Mouse (Mus musculus) midbrain, postnatal 0 days (tissue): ENCODE measurements around the gene Cltrn. TPM values are rescaled to one million over a fixed set of nuclear protein-coding genes. Genes with fewer than 3 reads are reported as not detected.

ENCODE experiments used
- ATAC-seq: fragments of 200-750 bp; cut with Nextera tagmentation; 2 replicates; pipeline ENCODE4 v1.8.0; 2017; ENCODE audit warnings: moderate number of reproducible peaks, mild to moderate bottlenecking, moderate TSS enrichment, moderate library complexity; ENCODE audit not compliant: low FRiP score
- DNase-seq: peaks from one replicate; pipeline ENCODE4 v3.0.0-alpha.2; 2015; ENCODE audit warnings: low spot score
- H3K27ac ChIP-seq: fragments of 300-500 bp; sonication (generic); 2 replicates; pipeline ENCODE4 v1.5.1; 2014; ENCODE audit warnings: low read depth, mild to moderate bottlenecking, low read length, mixed read lengths
- H3K27me3 ChIP-seq: fragments of 300-500 bp; sonication (generic); 2 replicates; pipeline ENCODE4 v1.6.1; 2014; ENCODE audit warnings: low read length, control low read depth, mixed read lengths; ENCODE audit not compliant: insufficient read depth
- H3K36me3 ChIP-seq: fragments of 300-500 bp; sonication (generic); 2 replicates; pipeline ENCODE4 v1.6.1; 2014; ENCODE audit warnings: low read length, control low read depth, mixed read lengths; ENCODE audit not compliant: insufficient read depth
- H3K4me1 ChIP-seq: fragments of 300-500 bp; sonication (generic); 2 replicates; pipeline ENCODE4 v1.6.1; 2014; ENCODE audit warnings: mild to moderate bottlenecking, control low read depth, antibody characterized with exemption, low read length, mixed read lengths; ENCODE audit not compliant: insufficient read depth
- H3K4me2 ChIP-seq: fragments of 300-500 bp; sonication (generic); 2 replicates; pipeline ENCODE4 v1.6.1; 2014; ENCODE audit warnings: low read depth, mild to moderate bottlenecking, low read length, mixed read lengths; ENCODE audit not compliant: poor library complexity, severe bottlenecking
- H3K4me3 ChIP-seq: fragments of 300-500 bp; sonication (generic); 2 replicates; pipeline ENCODE4 v1.5.1; 2014; ENCODE audit warnings: low read depth, mild to moderate bottlenecking, low read length, moderate library complexity
- H3K9ac ChIP-seq: fragments of 300-500 bp; sonication (generic); replicated peaks from 2 replicates; pipeline ENCODE4 v1.6.1; 2014; ENCODE audit warnings: mild to moderate bottlenecking, low read length, moderate library complexity, mixed read lengths; ENCODE audit not compliant: poor library complexity, severe bottlenecking
- H3K9me3 ChIP-seq: fragments of 300-500 bp; sonication (generic); 2 replicates; pipeline ENCODE4 v1.6.1; 2016; ENCODE audit warnings: low read length, control low read depth
- CTCF ChIP-seq: IDR thresholded peaks from 2 replicates; pipeline ENCODE4 v1.5.1; 2016; ENCODE audit warnings: antibody characterized with exemption, mild to moderate bottlenecking
- WGBS: fragments of 180-500 bp; shearing (Covaris S2); extraction: QIAGEN DNeasy Blood & Tissue Kit; methylation state at CpG from one replicate; pipeline ENCODE4 v1.1.7; 2014; 5-methylcytosine and 5-hydroxymethylcytosine counted together
- polyA plus RNA-seq: library from polyadenylated mRNA; unstranded; fragments of >200 nt; fragmentation: Nextera tagmentation; extraction: Ambion mirVana; gene quantifications from 2 replicates; pipeline ENCODE4 v1.2.1, GENCODE M21; 2015
- total RNA-seq: library from RNA; depleted of rRNA; stranded (reverse); fragments of >200 nt; gene quantifications from 2 replicates; pipeline ENCODE4 v1.2.3, GENCODE M21; 2014; rRNA removed

Gene Cltrn
- total and polyA plus RNA-seq, 2 experiments from 2014 or later, result 0.12 TPM; not detected in 1

DNA sequence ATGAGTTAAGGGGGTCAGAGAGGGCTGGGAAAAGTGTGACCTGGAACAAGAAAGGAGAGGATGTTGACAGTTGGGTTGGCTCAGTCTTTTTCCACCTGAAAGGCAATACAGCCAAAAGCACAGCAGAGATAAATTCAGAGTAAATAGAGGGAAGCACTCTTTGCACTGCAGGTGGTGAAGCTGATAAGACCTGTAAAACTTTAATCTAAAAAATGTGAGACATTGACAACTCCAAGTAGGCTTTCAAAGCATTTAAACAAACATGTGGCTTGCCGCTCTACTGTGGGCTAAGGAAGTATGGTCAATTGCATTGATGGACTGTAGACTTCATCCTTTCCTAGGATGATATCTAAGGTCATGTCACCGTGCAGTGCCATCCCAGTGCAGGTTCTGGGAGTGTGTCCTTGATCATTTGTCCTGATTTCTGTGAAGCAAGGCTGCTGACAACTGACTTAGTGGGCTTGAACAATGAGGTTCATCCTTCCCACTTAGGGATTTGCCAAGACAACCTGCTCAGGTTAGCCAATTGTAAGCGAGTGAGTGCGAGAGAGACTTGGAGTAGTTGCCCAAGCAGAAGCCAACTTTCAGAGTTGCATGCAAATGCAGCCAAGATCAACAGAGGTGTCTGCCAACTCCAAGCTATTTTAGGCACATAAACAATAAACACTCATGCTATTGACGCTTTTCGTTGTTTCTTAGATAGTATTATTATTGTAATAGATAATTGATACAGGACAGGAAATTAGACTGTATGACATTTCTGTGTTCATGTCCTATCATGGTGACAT is 57.0 kb downstream of the Cltrn start:
- no peak for TF ChIP-seq CTCF
- 83% methylated on average over 6 of the region's 6 CpGs for WGBS
- Histone ChIP-seq H3K9me3 (no peaks in the 10 kb centered on the region), H3K27ac (no peak overlapping the region), H3K27me3 (no peaks in the 10 kb centered on the region; the same call in 1 of the 2 replicates), H3K4me1 (no peaks in the 10 kb centered on the region), H3K36me3 (no peaks in the 10 kb centered on the region), H3K4me2 (no peak overlapping the region), H3K4me3 (no peak overlapping the region), H3K9ac (no peak overlapping the region)
- no peak for ATAC-seq
- DNase-seq, result no peak

DNA sequence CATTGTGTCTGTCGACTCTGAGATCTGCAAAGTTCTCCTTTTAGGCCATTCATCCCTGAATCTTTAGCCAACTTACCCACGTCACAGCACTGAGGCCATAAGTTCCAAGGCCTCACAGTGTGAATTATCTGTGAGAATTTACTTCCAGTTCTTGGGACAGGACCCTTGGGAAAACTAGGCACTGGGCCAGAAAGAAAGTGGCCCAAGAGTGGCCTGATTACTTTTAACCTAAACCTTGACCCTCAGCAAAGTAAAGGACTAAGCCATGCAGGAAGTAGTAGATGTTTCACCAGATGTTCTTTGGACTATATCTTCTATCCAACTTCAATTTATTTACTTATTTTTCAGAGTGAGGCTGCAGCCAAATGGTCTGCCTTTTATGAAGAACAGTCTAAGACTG is 64.1 kb downstream of the Cltrn start:
- H3K4me3 ChIP-seq, result no peak overlapping the region
- H3K9ac ChIP-seq, result no peak overlapping the region
- no peaks in the 10 kb centered on the region for H3K36me3 ChIP-seq
- H3K9me3 ChIP-seq, result no peaks in the 10 kb centered on the region
- H3K4me1 ChIP-seq, result no peaks in the 10 kb centered on the region
- no peak overlapping the region for H3K27ac ChIP-seq
- TF ChIP-seq CTCF, result no peak
- H3K27me3 ChIP-seq, result no peaks in the 10 kb centered on the region
- 74% methylated on average over 2 of the region's 2 CpGs for WGBS
- no peak for ATAC-seq
- H3K4me2 ChIP-seq, result no peak overlapping the region
- DNase-seq, result no peak

DNA sequence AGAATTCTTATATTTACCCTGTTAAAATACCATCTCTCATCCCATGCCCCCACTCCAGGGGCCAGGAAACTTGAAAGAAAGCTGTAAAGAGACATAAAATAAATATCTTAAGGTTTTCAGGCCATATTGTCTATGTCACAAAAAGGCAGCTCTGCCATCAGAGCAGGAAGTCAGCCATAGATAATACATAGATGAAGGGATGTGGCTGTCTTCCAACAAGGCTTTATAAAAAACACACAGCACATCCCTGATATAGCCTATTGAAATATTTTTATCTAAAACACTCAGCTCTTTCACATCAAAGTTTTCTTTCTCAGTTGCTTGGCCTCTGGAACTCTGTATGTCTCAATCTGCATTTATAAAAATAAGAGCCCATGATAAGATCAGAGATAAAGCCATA is 65.0 kb downstream of the Cltrn start:
- DNase-seq, result no peak
- Histone ChIP-seq H3K9ac (no peak overlapping the region), H3K27ac (no peak overlapping the region), H3K27me3 (no peaks in the 10 kb centered on the region), H3K4me2 (no peak overlapping the region), H3K4me1 (no peaks in the 10 kb centered on the region), H3K36me3 (no peaks in the 10 kb centered on the region), H3K9me3 (no peaks in the 10 kb centered on the region), H3K4me3 (no peak overlapping the region)
- no peak for TF ChIP-seq CTCF
- ATAC-seq, result no peak

DNA sequence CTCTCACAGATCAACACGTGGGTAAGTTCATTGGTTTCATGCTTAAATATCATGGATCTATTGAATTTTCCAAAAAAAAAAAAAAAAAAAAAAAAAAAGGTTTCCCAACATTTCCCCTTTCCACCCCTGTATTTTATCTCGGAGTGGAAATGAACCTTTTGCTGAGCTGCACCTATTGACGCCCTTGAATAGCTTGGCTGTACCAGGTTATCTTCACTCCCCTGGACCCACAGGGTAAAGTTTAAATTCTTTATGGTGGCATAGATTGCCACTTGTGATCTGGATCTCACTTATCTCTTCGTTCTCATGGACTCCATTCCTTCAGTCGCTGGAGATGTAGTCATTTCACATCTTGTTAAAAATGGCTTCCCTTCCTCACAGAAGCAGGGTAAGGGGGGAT is 66.0 kb downstream of the Cltrn start:
- 82% methylated on average over 5 of the region's 5 CpGs for WGBS
- no peak for DNase-seq
- no peaks in the 10 kb centered on the region for H3K4me1 ChIP-seq
- H3K9ac ChIP-seq, result no peak overlapping the region
- H3K4me3 ChIP-seq, result no peak overlapping the region
- no peak overlapping the region for H3K27ac ChIP-seq
- H3K27me3 ChIP-seq, result no peaks in the 10 kb centered on the region
- no peak overlapping the region for H3K4me2 ChIP-seq
- ATAC-seq, result no peak
- no peaks in the 10 kb centered on the region for H3K36me3 ChIP-seq
- no peaks in the 10 kb centered on the region for H3K9me3 ChIP-seq
- no peak for TF ChIP-seq CTCF

DNA sequence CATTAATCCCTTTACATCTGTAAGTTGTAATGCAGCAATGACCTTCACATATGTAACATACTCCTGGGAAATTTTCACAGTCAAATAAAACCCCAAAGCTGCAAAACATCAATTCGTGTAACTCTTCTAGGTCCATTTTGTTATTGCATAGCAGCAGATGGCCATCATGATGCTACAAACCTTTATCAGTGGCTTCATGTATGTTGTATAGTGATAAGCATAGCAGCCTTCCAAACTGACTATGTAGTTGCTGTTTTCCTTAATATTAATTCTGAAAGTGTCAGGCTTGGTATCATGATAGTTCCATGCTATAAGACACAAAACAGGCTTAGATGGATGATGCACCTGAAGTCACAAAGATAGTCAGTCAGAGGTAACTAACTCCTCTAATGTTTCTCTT is 76.1 kb downstream of the Cltrn start:
- peaks cover 4% of the 10 kb centered on the region; the same call in 1 of the 2 replicates for H3K27me3 ChIP-seq
- DNase-seq (no peak), ATAC-seq (no peak)
- 68% methylated on average over 1 of the region's 1 CpGs for WGBS
- TF ChIP-seq CTCF, result no peak
- no peaks in the 10 kb centered on the region for H3K9me3 ChIP-seq
- H3K4me1 ChIP-seq, result no peaks in the 10 kb centered on the region
- H3K36me3 ChIP-seq, result no peaks in the 10 kb centered on the region
- H3K27ac ChIP-seq, result no peak overlapping the region
- no peak overlapping the region for H3K4me2 ChIP-seq
- no peak overlapping the region for H3K4me3 ChIP-seq
- H3K9ac ChIP-seq, result no peak overlapping the region

Other genes with a start within 250 kb of the Cltrn start
- 61.8 and 73.7 TPM in 2 replicates for gene Ap1s2, start 179.8 kb upstream of the Cltrn start, total RNA-seq
- gene Ap1s2, start 179.8 kb upstream of the Cltrn start, polyA plus RNA-seq, result 113 and 130 TPM in 2 replicates
- gene Zrsr2, start 130.2 kb upstream of the Cltrn start, total RNA-seq, result 17.3 and 19.6 TPM in 2 replicates
- 83.4 and 89.7 TPM in 2 replicates for gene Zrsr2, start 130.2 kb upstream of the Cltrn start, polyA plus RNA-seq
- 1.5 and 1.7 TPM in 2 replicates for gene Car5b, start 60.8 kb upstream of the Cltrn start, total RNA-seq
- 0.76 and 0.85 TPM in 2 replicates for gene Car5b, start 60.8 kb upstream of the Cltrn start, polyA plus RNA-seq
- gene Siah1b, start 12.3 kb upstream of the Cltrn start, total RNA-seq, result 8.2 and 19.9 TPM in 2 replicates
- 13.6 and 16.7 TPM in 2 replicates for gene Siah1b, start 12.3 kb upstream of the Cltrn start, polyA plus RNA-seq
- gene Ace2, start 50.5 kb downstream of the Cltrn start, total RNA-seq, result 0.05 and 0.76 TPM in 2 replicates
- gene Ace2, start 50.5 kb downstream of the Cltrn start, polyA plus RNA-seq, result 0.68 and 0.71 TPM in 2 replicates
- gene Bmx, start 169.4 kb downstream of the Cltrn start, total RNA-seq, result 0.42 and 0.93 TPM in 2 replicates
- gene Bmx, start 169.4 kb downstream of the Cltrn start, polyA plus RNA-seq, result 0.48 and 0.58 TPM in 2 replicates
- gene Pir, start 180.5 kb downstream of the Cltrn start, total RNA-seq, result 0.55 and 1.1 TPM in 2 replicates
- 3.2 and 5.6 TPM in 2 replicates for gene Pir, start 180.5 kb downstream of the Cltrn start, polyA plus RNA-seq